Mouse (Mus musculus) lung, postnatal 0 days (tissue): ENCODE data around the gene Ptgr1.

Experiments used
- CTCF ChIP-seq: IDR thresholded peaks from 2 replicates; pipeline ENCODE4 v1.5.1; 2016; ENCODE audit warnings: antibody characterized with exemption, mild to moderate bottlenecking
- EP300 ChIP-seq: IDR thresholded peaks from 2 replicates; pipeline ENCODE4 v1.6.1; 2016; ENCODE audit warnings: antibody characterized with exemption, mild to moderate bottlenecking, control low read depth

DNA sequence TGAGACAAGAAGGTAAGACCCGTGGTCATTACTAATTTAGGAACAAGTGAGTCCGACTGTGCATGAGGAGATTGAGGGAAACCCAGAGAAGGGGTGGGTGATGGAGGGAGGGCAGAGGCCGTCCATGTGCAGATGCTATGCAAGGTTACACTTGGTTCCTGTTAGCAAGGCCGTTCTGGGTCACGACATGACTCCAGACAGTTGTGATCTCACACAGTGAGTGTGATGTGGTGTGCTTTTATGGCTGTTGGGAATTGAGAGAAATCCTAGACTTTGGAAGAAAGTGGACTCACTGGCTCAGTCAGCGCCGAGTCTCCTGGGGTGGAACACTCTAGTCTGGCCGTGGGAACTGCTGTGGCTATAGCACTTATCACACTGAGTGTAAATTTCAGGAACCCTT lies 19.3 kb upstream of the Ptgr1 start:
- TF ChIP-seq CTCF (no peak), EP300 (no peak)
